Mouse (Mus musculus): Measurements from ENCODE around the gene Sema6c.

Sema6c gene

GRCm38 (mm10) chr3:95141952-95142616, 18.2 kb upstream of the Sema6c start, which contains the start of gene Tnfaip8l2:
Gene Tnfaip8l2, minus strand, starts transcription at chr3:95142360.
- 0 out of 2 replicates have a peak, but pooled peaks have one; percentile 24 for ATAC-seq (ENCODE audit: low TSS enrichment)

GRCm38 (mm10) chr3:95142617-95143011, 17.6 kb upstream of the Sema6c start:
- peak; percentile 79 for ATAC-seq (ENCODE audit: low TSS enrichment)

- no peak for ATAC-seq (ENCODE audit: low TSS enrichment)
Observed at GRCm38 (mm10) chr3:95147924-95148323, 12.3 kb upstream of the Sema6c start.

- ATAC-seq (ENCODE audit: low TSS enrichment): no peak
Observed at GRCm38 (mm10) chr3:95153874-95154273, 6.4 kb upstream of the Sema6c start.

GRCm38 (mm10) chr3:95159511-95159986, 708 bp upstream of the Sema6c start:
- no peak; the same call in 1 of the 2 replicates for ATAC-seq (ENCODE audit: low TSS enrichment)

GRCm38 (mm10) chr3:95161041-95161551, 839 bp downstream of the Sema6c start:
- ATAC-seq (ENCODE audit: low TSS enrichment): no peak

- no peak for ATAC-seq (ENCODE audit: low TSS enrichment)
Observed at GRCm38 (mm10) chr3:95161618-95162344, 1.5 kb downstream of the Sema6c start.

- no peak for ATAC-seq (ENCODE audit: low TSS enrichment)
Observed at GRCm38 (mm10) chr3:95162345-95162628, 2.0 kb downstream of the Sema6c start.

GRCm38 (mm10) chr3:95163419-95164255, 3.4 kb downstream of the Sema6c start:
- ATAC-seq (ENCODE audit: low TSS enrichment): no peak

- no peak for ATAC-seq (ENCODE audit: low TSS enrichment)
Observed at GRCm38 (mm10) chr3:95164256-95164550, 3.9 kb downstream of the Sema6c start.

GRCm38 (mm10) chr3:95164840-95165239, 4.6 kb downstream of the Sema6c start:
- no peak for ATAC-seq (ENCODE audit: low TSS enrichment)

GRCm38 (mm10) chr3:95169996-95170395, 9.7 kb downstream of the Sema6c start:
- ATAC-seq (ENCODE audit: low TSS enrichment): no peak

GRCm38 (mm10) chr3:95171105-95171504, 10.8 kb downstream of the Sema6c start:
- ATAC-seq (ENCODE audit: low TSS enrichment): no peak

GRCm38 (mm10) chr3:95172526-95173255, 12.4 kb downstream of the Sema6c start:
- ATAC-seq (ENCODE audit: low TSS enrichment): no peak

- no peak for ATAC-seq (ENCODE audit: low TSS enrichment)
Observed at GRCm38 (mm10) chr3:95173256-95173949, 13.1 kb downstream of the Sema6c start.

GRCm38 (mm10) chr3:95174011-95174592, 13.8 kb downstream of the Sema6c start:
- ATAC-seq (ENCODE audit: low TSS enrichment): peak; percentile 39; the same call in 1 of the 2 replicates

GRCm38 (mm10) chr3:95176500-95176899, 16.2 kb downstream of the Sema6c start:
- no peak for ATAC-seq (ENCODE audit: low TSS enrichment)

GRCm38 (mm10) chr3:95177583-95177982, 17.3 kb downstream of the Sema6c start:
- no peak for ATAC-seq (ENCODE audit: low TSS enrichment)

GRCm38 (mm10) chr3:95178948-95179347, 18.7 kb downstream of the Sema6c start:
- ATAC-seq (ENCODE audit: low TSS enrichment): peak; percentile 53

- no peak for ATAC-seq (ENCODE audit: low TSS enrichment)
Observed at GRCm38 (mm10) chr3:95179890-95180289, 19.6 kb downstream of the Sema6c start.

GRCm38 (mm10) chr3:95181841-95182240, 21.6 kb downstream of the Sema6c start:
- no peak for ATAC-seq (ENCODE audit: low TSS enrichment)
